Mouse (Mus musculus) heart, adult 18-20 months (tissue): ENCODE measurements at regions not wholly inside any gene's neighbourhood (a gene's known extent, or its start where the extent isn't known, plus 50 kb on each side); places are given as distances from the start of the nearest gene placed in this dataset.

ENCODE experiments used
- DNase-seq, 2 experiments: peaks; one replicate each; pipeline ENCODE4 v3.0.0; 2021 to 2022; ENCODE audit warnings: mixed read lengths in 1 of 2

GRCm38 (mm10) chr5:95864252-95864651 lies 88.5 kb downstream of the E330014E10Rik start:
- no peak for DNase-seq

- no peak for DNase-seq
Measured at GRCm38 (mm10) chr5:95864725-95865492, 89.1 kb downstream of the E330014E10Rik start.

DNA sequence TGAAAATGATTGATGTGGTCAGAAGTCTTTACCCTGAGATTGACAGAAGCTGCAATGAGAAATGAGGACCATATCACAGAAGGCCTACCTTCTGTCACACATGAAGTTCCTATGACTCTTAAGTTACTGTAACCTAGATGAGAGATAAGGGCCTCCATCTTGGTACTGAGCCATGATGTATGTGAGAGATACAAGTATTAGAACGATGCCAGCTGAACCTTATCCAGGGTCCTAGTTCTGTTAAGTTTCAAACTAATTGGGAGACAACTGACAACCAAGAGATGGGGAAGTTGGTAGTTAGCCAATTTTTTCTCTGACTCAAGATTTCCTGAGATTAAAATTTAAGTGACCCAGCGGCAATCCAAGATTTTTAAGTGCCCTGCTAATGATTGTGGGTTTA lies 89.7 kb downstream of the E330014E10Rik start:
- DNase-seq: no peak

- DNase-seq: peak; percentile 1 to 2
Measured at GRCm38 (mm10) chr5:95866848-95867495, 89.8 kb upstream of the Cxcl13 start.

DNA sequence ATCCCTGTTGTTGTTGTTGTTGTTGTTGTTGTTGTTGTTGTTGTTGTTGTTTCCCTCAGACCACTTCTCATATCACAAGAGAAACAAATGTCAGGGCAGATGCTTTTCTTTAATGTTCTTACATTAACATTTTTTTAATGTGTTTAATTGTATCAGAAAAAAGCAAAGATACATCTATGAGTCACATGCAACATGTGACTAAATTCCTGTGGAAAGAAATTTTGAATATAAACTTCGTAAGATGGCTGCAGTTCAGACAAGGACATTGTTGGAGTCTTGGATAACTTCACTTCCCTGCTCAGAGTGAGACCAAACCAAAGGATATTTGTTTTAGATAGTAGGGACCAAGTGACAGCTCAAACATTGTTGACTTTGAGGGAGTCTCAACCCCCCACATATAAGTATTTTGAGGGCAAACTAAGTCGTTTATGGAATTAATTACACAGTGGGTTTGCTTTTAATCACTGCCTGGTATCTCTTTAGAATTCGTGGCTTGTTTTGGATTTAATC lies 86.4 kb upstream of the Cxcl13 start:
- DNase-seq: no peak

- DNase-seq: no peak
Measured at GRCm38 (mm10) chr5:95874969-95875368, 81.8 kb upstream of the Cxcl13 start.

GRCm38 (mm10) chr5:95880914-95881313 lies 75.8 kb upstream of the Cxcl13 start:
- peak; percentile 50 to 55 for DNase-seq
